Mouse (Mus musculus) 3134 (cell line): ENCODE measurements at regions not wholly inside any gene's neighbourhood (a gene's known extent, or its start where the extent isn't known, plus 50 kb on each side); places are given as distances from the start of the nearest gene placed in this dataset.
"Not testable (repeated sequence)": the region's sequence is repeated elsewhere in the genome, so short reads cannot be mapped to it uniquely, and the experiment has no call there.

Experiments
- DNase-seq: peaks from one replicate; pipeline ENCODE4 v3.0.0-alpha.2; 2011; ENCODE audit warnings: low spot score; ENCODE audit not compliant: insufficient read length; ENCODE audit errors: extremely low read depth

- DNase-seq: no peak
Observed at GRCm38 (mm10) chr13:97406678-97407077, 165.8 kb downstream of the Enc1 start.

DNA sequence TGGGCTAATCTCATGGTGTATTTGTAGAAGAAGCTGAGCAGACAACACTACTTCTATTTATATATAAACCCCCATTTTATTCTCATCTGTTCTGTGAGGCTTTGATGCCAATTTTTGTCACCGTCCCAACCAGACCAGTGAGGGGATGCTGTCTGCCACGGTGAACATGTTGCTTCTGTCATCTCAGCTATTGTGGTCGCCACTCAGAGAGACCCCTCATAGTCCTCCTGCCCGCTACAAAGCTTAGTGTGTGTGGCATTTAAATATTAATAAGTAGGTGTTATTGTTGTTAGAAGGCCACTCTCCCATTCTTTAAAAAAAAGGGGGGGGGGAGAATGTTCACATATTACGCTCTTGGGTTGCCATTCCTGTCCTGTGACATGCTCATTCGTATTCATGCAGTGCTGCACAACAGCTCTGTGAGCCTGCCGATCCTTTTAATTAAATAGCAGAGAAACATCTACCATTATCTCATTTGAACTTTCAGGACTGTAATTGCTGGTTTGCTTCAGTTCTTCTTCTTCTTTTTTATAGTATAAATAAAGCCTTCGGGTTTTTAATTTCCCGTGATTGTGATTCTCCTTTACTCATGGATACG, 161.4 kb downstream of the Enc1 start:
- DNase-seq: no peak

GRCm38 (mm10) chr13:97401620-97402019, 160.7 kb downstream of the Enc1 start:
- no peak for DNase-seq

DNA sequence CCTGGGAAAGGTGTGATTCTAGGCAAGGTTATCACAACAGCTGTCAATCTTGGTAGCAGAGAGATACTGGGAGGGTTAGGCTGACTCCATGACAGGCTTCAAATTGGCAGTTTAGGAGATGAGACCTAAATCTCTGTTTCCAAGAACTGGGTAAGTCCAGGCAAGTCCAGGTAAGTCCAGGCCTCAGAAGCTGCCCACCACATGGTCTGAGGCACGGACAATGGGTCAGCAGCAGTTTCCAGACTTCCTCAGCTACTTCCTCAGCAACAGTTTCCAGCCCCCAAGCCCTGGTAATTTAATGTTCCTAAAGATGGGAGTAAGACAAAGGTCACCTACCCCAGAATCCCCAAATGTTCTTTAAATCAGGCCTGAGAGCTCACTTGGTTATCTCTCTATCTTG, 157.1 kb downstream of the Enc1 start:
- DNase-seq: no peak

DNA sequence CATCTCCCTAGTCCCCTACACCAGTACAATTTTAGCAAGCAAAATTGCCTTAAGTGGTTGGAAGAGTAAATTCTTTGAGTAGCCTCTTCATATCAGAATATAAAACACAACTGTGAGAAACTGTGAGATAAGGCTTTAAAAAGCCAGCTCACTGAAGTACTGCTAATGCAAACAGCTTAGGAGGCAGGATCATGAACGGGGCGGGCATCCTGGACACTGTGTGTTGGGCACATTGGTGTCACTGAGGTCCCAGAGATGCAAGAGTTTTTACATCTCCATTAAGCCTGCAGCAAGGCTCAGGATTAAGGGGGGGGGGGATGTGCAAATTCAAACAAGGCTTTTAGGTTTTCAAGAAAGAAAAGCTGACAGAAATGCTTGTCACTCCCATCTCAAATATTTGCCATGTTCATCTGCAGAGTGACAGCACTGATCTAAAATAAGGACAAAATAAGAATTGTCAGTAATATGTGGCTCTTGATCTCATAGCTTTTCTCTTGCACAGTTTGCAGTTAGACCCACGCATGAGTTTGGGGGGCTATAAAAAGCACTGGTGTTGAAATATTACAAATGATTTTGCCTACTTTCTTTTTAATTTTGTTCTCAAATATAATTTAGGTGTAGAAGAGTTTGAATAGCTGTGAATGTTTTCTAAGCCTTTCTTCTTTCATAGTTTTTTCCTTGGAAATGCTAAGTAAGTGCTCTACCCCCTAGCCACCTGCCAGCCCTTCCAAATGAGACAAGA, 156.2 kb downstream of the Enc1 start:
- no peak for DNase-seq

GRCm38 (mm10) chr13:97396286-97396685, 155.4 kb downstream of the Enc1 start:
- DNase-seq: not testable (repeated sequence)

DNA sequence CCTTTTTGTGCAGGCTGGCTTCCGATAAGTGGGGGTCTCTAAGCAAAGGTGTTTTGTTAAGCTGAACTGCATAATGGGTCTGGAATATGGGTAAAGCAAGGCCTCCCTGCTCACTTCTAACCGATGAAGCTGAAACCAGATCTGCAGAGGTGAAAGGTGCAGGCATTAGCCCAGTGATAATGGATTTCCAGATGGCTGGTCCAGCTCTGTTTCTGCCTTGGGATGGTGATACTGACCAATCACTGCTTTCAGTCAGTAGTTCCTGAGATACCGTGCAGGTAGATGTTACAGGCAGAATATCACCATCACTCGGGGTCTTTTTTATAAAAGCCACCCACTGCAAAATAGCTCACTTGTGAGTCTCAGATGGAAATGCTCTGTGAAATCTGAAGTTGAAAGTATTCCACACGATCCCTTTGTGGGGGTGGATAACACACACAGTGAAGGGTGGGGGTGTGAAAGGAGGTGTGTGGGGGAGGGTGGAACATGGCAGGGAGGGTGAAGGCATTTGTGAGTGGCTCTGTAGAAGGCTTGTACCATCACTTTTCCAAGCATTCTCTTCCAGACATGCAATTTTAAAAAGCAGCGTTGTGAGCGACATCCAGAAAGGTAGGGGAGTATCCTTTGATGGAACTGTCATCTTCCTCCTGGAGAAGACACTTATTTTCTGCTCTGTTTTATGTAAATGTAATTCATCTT, 154.0 kb downstream of the Enc1 start:
- DNase-seq: no peak

DNA sequence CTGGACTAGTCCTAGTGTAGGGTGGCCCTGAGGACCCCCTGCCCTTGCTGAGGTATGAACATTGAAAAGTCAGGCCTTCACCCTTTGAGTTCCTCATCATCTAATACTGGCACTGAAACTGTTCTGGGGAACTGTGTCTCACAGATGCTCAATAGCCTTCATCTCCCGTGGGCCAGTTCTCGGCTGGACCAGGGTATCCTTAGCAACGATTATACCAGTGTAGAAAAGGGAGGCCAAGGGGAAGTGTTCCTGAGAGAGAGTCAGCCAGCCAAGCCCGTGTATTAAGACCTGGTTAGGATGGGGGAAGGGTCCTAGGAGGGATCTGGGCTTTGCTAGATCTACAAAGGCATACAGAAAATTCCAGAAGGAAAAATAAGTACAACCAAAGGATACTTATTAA, 153.2 kb downstream of the Enc1 start:
- no peak for DNase-seq

- DNase-seq: no peak
Observed at GRCm38 (mm10) chr13:97393456-97393855, 152.6 kb downstream of the Enc1 start.

DNA sequence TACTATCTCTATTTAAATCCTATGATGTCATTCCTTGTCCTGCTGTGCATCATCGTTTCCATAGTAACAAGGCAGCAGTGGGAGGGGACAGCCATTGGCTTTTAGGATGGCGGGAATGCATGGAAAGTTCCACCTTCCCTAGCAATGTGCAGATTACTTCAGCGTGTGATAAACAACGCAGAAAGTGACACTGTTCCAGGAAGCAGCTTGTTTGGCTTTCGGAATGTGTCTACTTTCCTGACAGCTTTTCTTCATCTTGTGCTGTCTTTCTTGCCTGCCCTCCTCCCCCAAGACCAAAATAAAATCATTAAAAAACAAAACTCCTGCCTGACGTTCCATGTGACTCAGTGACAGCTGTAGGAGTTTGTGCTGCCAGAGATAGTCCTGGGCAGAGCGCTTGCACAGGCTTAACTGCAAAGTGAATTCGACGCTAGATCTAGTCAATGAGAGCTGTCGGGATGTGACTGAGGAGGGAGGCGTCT, 149.6 kb downstream of the Enc1 start:
- DNase-seq: peak; percentile 43

GRCm38 (mm10) chr13:97388851-97389479, 148.1 kb downstream of the Enc1 start:
- no peak for DNase-seq

DNA sequence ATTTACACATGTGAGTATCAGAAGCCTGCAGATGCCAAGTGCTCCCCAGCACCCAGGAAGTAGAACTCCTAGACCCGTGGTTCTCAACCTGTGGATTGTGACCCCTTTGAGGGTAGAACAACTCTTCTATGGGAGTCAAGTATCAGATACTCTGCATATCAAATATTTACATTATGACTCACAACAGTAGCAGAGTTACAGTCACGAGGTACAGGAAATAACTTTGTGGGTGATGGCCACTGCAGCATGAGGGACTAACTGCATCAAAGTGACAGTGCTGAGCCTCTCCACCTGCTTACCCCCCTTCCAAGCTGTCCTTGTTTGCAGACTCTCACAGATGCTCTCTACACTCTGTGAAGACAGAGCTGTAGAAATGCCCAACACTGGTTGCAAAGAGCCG, 145.6 kb downstream of the Enc1 start:
- peak; percentile 19 for DNase-seq

DNA sequence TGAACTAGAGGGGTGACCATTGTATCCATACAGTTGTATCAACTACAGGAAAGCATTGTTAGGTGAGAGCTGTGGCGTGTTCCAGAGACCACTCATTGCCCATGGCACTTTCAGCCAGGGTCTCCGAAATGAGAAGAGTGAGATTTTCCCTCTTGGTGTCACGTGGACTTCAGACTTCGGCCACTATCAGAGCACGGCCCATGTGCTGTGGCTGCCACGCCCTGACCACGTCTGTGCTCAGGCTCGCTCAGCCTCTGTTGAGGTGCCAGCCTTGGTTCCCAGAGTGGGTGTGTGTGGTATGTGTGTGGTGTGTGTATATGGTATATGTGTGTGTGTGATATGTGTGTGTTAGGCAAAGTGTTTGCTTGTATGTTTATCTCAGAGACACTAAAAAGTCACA, 144.6 kb downstream of the Enc1 start:
- DNase-seq: peak; percentile 17

DNA sequence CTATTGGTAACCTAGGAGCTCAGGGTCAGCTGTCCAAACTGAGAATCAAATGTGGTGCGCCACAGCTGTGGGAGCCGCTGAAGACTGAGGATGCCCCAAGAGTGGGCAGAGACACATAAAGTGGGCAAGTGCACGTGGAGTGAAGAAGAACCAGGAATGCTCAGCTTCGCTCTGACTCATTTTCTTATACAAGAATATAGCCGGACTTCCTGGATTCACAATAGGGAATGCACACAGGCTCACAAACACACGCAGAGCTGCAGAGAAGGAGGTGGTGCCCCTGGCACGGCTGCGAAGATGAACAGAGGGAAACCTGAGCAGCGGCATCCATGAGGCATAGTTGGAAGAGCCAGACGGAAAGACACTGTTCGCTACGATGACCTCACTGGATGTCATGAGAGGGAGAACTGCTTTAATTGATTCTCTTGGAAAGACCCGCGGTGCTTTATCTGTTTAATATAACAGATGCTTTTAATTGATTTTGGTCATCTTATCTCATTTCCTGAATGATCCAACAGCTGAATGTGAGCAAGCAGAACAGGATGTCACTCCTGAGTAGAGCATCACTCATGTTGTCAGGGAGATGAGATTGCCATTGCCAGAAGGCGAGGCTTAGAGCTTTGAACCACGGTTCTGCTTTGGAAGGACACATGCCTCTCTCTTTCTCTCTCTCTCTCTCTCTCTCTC, 143.3 kb downstream of the Enc1 start:
- DNase-seq: no peak

- DNase-seq: no peak
Observed at GRCm38 (mm10) chr13:97383351-97383750, 142.4 kb downstream of the Enc1 start.

- no peak for DNase-seq
Observed at GRCm38 (mm10) chr13:97380366-97380765, 139.5 kb downstream of the Enc1 start.

DNA sequence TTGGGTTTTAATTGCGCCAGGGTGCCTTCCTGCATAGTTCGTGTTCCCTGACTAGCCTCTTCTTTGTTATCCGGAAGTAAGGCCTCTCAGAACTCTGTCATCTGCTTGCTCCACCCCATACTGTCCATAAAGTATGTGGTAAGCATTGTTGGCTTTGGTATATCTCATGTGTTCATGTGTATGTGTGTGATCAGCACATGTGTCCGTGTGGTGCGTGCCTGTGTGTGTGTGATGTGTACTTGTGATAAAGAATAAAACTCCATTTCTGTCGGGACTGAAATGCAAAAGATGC, 135.3 kb downstream of the Enc1 start:
- no peak for DNase-seq

DNA sequence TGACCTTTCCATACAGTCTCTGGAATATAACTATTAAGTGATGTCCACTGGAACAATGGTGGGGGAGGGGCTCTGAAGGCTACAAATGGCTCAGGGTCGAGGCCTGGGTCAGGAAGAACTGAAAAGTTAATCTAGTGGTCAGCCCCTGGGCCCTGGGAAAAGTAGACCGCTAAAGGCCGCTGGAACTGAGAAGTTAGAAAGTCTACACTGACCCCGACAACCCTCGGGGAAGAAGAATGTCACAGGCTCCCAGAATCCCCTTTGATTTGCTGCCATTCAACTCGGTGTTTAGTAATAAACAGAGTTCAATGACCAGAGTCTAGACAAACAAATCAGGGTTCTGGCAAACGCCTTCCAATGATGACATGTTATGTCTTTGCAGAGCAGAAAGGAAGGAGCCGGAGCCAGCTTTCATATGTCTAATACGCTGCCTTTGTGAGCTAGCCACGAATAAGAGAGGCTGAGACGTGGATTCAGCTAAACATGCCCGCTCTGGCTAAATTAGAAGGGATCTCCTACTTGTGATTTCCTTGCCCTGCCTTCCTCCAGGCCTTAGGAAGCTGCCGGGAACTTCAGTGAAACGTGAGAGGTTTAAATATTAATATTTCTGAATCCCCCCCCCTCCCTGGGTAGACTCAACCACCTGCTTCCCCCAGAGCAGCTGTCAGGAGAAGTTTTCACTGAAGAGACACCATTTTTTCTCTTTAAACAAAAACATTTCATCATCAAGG, 134.8 kb downstream of the Enc1 start:
- DNase-seq: no peak

- no peak for DNase-seq
Observed at GRCm38 (mm10) chr13:97372348-97372747, 131.4 kb downstream of the Enc1 start.

DNA sequence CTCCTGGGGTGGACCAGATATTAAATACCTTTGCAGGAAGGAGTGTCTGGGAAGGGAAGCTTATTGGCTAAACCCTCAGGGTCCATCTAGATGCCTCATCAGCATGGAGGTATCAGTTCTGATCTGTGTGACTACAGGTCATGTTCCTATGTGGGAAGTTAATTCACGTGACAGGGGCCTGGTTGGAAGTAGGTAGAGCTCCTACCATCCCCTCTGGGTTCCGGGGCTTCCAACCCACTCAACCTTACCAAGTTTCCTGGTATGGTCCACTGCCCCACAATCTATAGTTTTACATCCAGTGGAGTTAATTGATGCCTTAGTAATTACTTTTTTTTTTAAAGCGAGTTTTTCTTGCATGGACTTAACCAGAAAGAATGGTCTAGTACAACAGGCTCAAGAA, 130.3 kb downstream of the Enc1 start:
- DNase-seq: no peak
